Mouse (Mus musculus): ENCODE results near the gene Myo3b. TPM values are rescaled to one million over a fixed set of nuclear protein-coding genes. Genes with fewer than 3 reads are reported as not detected.
A peak's percentile ranks its signal among the peaks of the same experiment; 100 is the strongest.

The Myo3b gene
- polyA plus RNA-seq, 1 experiment from 2014 or later = 0.43 TPM

- 82% methylated on average over 9 of the region's 9 CpGs for WGBS
- DNase-seq = no peak
- Histone ChIP-seq H3K9ac (replicated peaks; ENCODE audit: low read length) (no peak overlapping the region), H3K27ac (replicated peaks; ENCODE audit: low read depth, low read length) (no peak overlapping the region), H3K27me3 (ENCODE audit: control insufficient read depth, insufficient read depth, low read length) (no peaks in the 10 kb centered on the region), H3K9me3 (ENCODE audit: control insufficient read depth, low read length) (no peaks in the 10 kb centered on the region), H3K4me2 (ENCODE audit: low read length) (no peak overlapping the region), H3K36me3 (ENCODE audit: control insufficient read depth, insufficient read depth, low read length) (no peaks in the 10 kb centered on the region), H3K4me3 (replicated peaks; ENCODE audit: low read depth, low read length) (no peak overlapping the region), H3K4me1 (ENCODE audit: control insufficient read depth, insufficient read depth, low read length) (peaks cover 8% of the 10 kb centered on the region)
- no peak for ATAC-seq (ENCODE audit: low FRiP score, low TSS enrichment)
Observed at GRCm38 (mm10) chr2:70315125-70315524, 276.2 kb downstream of the Myo3b start.

GRCm38 (mm10) chr2:70315734-70316133, 276.8 kb downstream of the Myo3b start:
- H3K9me3 ChIP-seq (ENCODE audit: control insufficient read depth, low read length) = no peaks in the 10 kb centered on the region
- H3K4me3 ChIP-seq (replicated peaks; ENCODE audit: low read depth, low read length) = no peak overlapping the region
- no peak overlapping the region for H3K9ac ChIP-seq (replicated peaks; ENCODE audit: low read length)
- no peak overlapping the region for H3K27ac ChIP-seq (replicated peaks; ENCODE audit: low read depth, low read length)
- peaks cover 8% of the 10 kb centered on the region for H3K4me1 ChIP-seq (ENCODE audit: control insufficient read depth, insufficient read depth, low read length)
- no peaks in the 10 kb centered on the region for H3K27me3 ChIP-seq (ENCODE audit: control insufficient read depth, insufficient read depth, low read length)
- DNase-seq (no peak), ATAC-seq (ENCODE audit: low FRiP score, low TSS enrichment) (no peak)
- no peaks in the 10 kb centered on the region for H3K36me3 ChIP-seq (ENCODE audit: control insufficient read depth, insufficient read depth, low read length)
- no peak overlapping the region for H3K4me2 ChIP-seq (ENCODE audit: low read length)
- WGBS = 81% methylated on average over 3 of the region's 3 CpGs

- H3K9me3 ChIP-seq (ENCODE audit: control insufficient read depth, low read length) = no peaks in the 10 kb centered on the region
- peaks cover 8% of the 10 kb centered on the region for H3K4me1 ChIP-seq (ENCODE audit: control insufficient read depth, insufficient read depth, low read length)
- H3K4me2 ChIP-seq (ENCODE audit: low read length) = no peak overlapping the region
- no peaks in the 10 kb centered on the region for H3K36me3 ChIP-seq (ENCODE audit: control insufficient read depth, insufficient read depth, low read length)
- no peaks in the 10 kb centered on the region for H3K27me3 ChIP-seq (ENCODE audit: control insufficient read depth, insufficient read depth, low read length)
- H3K27ac ChIP-seq (replicated peaks; ENCODE audit: low read depth, low read length) = peak overlapping the region; percentile 21; the same call in 1 of the 2 replicates
- no peak; the same call in 1 of the 2 replicates for ATAC-seq (ENCODE audit: low FRiP score, low TSS enrichment)
- DNase-seq = peak; percentile 50
- WGBS = 10% methylated on average over 6 of the region's 6 CpGs
- H3K9ac ChIP-seq (replicated peaks; ENCODE audit: low read length) = no peak overlapping the region
- no peak overlapping the region for H3K4me3 ChIP-seq (replicated peaks; ENCODE audit: low read depth, low read length)
Observed at GRCm38 (mm10) chr2:70317850-70318249, 278.9 kb downstream of the Myo3b start.

- Histone ChIP-seq H3K36me3 (ENCODE audit: control insufficient read depth, insufficient read depth, low read length) (no peaks in the 10 kb centered on the region), H3K4me2 (ENCODE audit: low read length) (no peak overlapping the region), H3K27me3 (ENCODE audit: control insufficient read depth, insufficient read depth, low read length) (no peaks in the 10 kb centered on the region), H3K4me1 (ENCODE audit: control insufficient read depth, insufficient read depth, low read length) (peaks cover 5% of the 10 kb centered on the region), H3K9me3 (ENCODE audit: control insufficient read depth, low read length) (no peaks in the 10 kb centered on the region), H3K27ac (replicated peaks; ENCODE audit: low read depth, low read length) (no peak overlapping the region), H3K9ac (replicated peaks; ENCODE audit: low read length) (no peak overlapping the region), H3K4me3 (replicated peaks; ENCODE audit: low read depth, low read length) (no peak overlapping the region)
- ATAC-seq (ENCODE audit: low FRiP score, low TSS enrichment) = no peak
- DNase-seq = no peak
- 68% methylated on average over 5 of the region's 5 CpGs for WGBS
Observed at GRCm38 (mm10) chr2:70318861-70319555, 280.1 kb downstream of the Myo3b start.

GRCm38 (mm10) chr2:70322767-70323166, 283.8 kb downstream of the Myo3b start:
- DNase-seq (no peak), ATAC-seq (ENCODE audit: low FRiP score, low TSS enrichment) (no peak)
- H3K4me3 ChIP-seq (replicated peaks; ENCODE audit: low read depth, low read length) = no peak overlapping the region
- no peaks in the 10 kb centered on the region for H3K9me3 ChIP-seq (ENCODE audit: control insufficient read depth, low read length)
- no peak overlapping the region for H3K4me2 ChIP-seq (ENCODE audit: low read length)
- H3K36me3 ChIP-seq (ENCODE audit: control insufficient read depth, insufficient read depth, low read length) = no peaks in the 10 kb centered on the region
- H3K9ac ChIP-seq (replicated peaks; ENCODE audit: low read length) = no peak overlapping the region
- WGBS = 36% methylated on average over 9 of the region's 9 CpGs
- H3K4me1 ChIP-seq (ENCODE audit: control insufficient read depth, insufficient read depth, low read length) = peaks cover 5% of the 10 kb centered on the region
- H3K27ac ChIP-seq (replicated peaks; ENCODE audit: low read depth, low read length) = no peak overlapping the region
- H3K27me3 ChIP-seq (ENCODE audit: control insufficient read depth, insufficient read depth, low read length) = no peaks in the 10 kb centered on the region

GRCm38 (mm10) chr2:70327602-70328001, 288.7 kb downstream of the Myo3b start:
- no peaks in the 10 kb centered on the region for H3K4me1 ChIP-seq (ENCODE audit: control insufficient read depth, insufficient read depth, low read length)
- DNase-seq (no peak), ATAC-seq (ENCODE audit: low FRiP score, low TSS enrichment) (no peak)
- 89% methylated on average over 11 of the region's 11 CpGs for WGBS
- H3K9ac ChIP-seq (replicated peaks; ENCODE audit: low read length) = no peak overlapping the region
- H3K27me3 ChIP-seq (ENCODE audit: control insufficient read depth, insufficient read depth, low read length) = no peaks in the 10 kb centered on the region
- H3K27ac ChIP-seq (replicated peaks; ENCODE audit: low read depth, low read length) = no peak overlapping the region
- H3K9me3 ChIP-seq (ENCODE audit: control insufficient read depth, low read length) = 0 out of 2 replicates have a peak, but pooled peaks cover 3% of the 10 kb centered on the region
- no peak overlapping the region for H3K4me2 ChIP-seq (ENCODE audit: low read length)
- no peak overlapping the region for H3K4me3 ChIP-seq (replicated peaks; ENCODE audit: low read depth, low read length)
- no peaks in the 10 kb centered on the region for H3K36me3 ChIP-seq (ENCODE audit: control insufficient read depth, insufficient read depth, low read length)

GRCm38 (mm10) chr2:70332905-70333304, 294.0 kb downstream of the Myo3b start:
- H3K36me3 ChIP-seq (ENCODE audit: control insufficient read depth, insufficient read depth, low read length) = no peaks in the 10 kb centered on the region

GRCm38 (mm10) chr2:70333553-70333952, 294.6 kb downstream of the Myo3b start:
- 0 out of 2 replicates have a peak, but pooled peaks cover 3% of the 10 kb centered on the region for H3K9me3 ChIP-seq (ENCODE audit: control insufficient read depth, low read length)
- no peaks in the 10 kb centered on the region for H3K36me3 ChIP-seq (ENCODE audit: control insufficient read depth, insufficient read depth, low read length)
- no peak overlapping the region for H3K4me3 ChIP-seq (replicated peaks; ENCODE audit: low read depth, low read length)
- ATAC-seq (ENCODE audit: low FRiP score, low TSS enrichment) = no peak
- H3K9ac ChIP-seq (replicated peaks; ENCODE audit: low read length) = no peak overlapping the region
- DNase-seq = no peak
- 90% methylated on average over 6 of the region's 6 CpGs for WGBS
- peaks cover 6% of the 10 kb centered on the region; the same call in 1 of the 2 replicates for H3K4me1 ChIP-seq (ENCODE audit: control insufficient read depth, insufficient read depth, low read length)
- H3K27ac ChIP-seq (replicated peaks; ENCODE audit: low read depth, low read length) = no peak overlapping the region
- no peak overlapping the region for H3K4me2 ChIP-seq (ENCODE audit: low read length)
- H3K27me3 ChIP-seq (ENCODE audit: control insufficient read depth, insufficient read depth, low read length) = no peaks in the 10 kb centered on the region

More at GRCm38 (mm10) chr2:70332905-70333304, 294.0 kb downstream of the Myo3b start:
- Histone ChIP-seq H3K27ac (replicated peaks; ENCODE audit: low read depth, low read length) (no peak overlapping the region), H3K4me3 (replicated peaks; ENCODE audit: low read depth, low read length) (no peak overlapping the region), H3K4me1 (ENCODE audit: control insufficient read depth, insufficient read depth, low read length) (peaks cover 6% of the 10 kb centered on the region; the same call in 1 of the 2 replicates), H3K9me3 (ENCODE audit: control insufficient read depth, low read length) (0 out of 2 replicates have a peak, but pooled peaks cover 3% of the 10 kb centered on the region), H3K9ac (replicated peaks; ENCODE audit: low read length) (no peak overlapping the region), H3K4me2 (ENCODE audit: low read length) (no peak overlapping the region), H3K27me3 (ENCODE audit: control insufficient read depth, insufficient read depth, low read length) (no peaks in the 10 kb centered on the region)
- 92% methylated on average over 6 of the region's 6 CpGs for WGBS
- no peak for ATAC-seq (ENCODE audit: low FRiP score, low TSS enrichment)
- no peak for DNase-seq

- H3K9ac ChIP-seq (replicated peaks; ENCODE audit: low read length) = no peak overlapping the region
- 66% methylated on average over 6 of the region's 6 CpGs for WGBS
- DNase-seq = no peak
Observed at GRCm38 (mm10) chr2:70336551-70336950, 297.6 kb downstream of the Myo3b start.

More at GRCm38 (mm10) chr2:70336551-70336950, 297.6 kb downstream of the Myo3b start:
- Histone ChIP-seq H3K4me1 (ENCODE audit: control insufficient read depth, insufficient read depth, low read length) (peaks cover 6% of the 10 kb centered on the region; the same call in 1 of the 2 replicates), H3K4me3 (replicated peaks; ENCODE audit: low read depth, low read length) (no peak overlapping the region), H3K27me3 (ENCODE audit: control insufficient read depth, insufficient read depth, low read length) (no peaks in the 10 kb centered on the region), H3K36me3 (ENCODE audit: control insufficient read depth, insufficient read depth, low read length) (no peaks in the 10 kb centered on the region), H3K9me3 (ENCODE audit: control insufficient read depth, low read length) (0 out of 2 replicates have a peak, but pooled peaks cover under 1% of the 10 kb centered on the region), H3K27ac (replicated peaks; ENCODE audit: low read depth, low read length) (no peak overlapping the region), H3K4me2 (ENCODE audit: low read length) (no peak overlapping the region)
- no peak for ATAC-seq (ENCODE audit: low FRiP score, low TSS enrichment)

Measured in midbrain, embryonic 14.5 days (tissue).